Mouse (Mus musculus): ENCODE measurements around the gene H2-M10.2.
"Not testable (repeated sequence)": the region's sequence is repeated elsewhere in the genome, so short reads cannot be mapped to it uniquely, and the experiment has no call there.

Gene H2-M10.2

DNA sequence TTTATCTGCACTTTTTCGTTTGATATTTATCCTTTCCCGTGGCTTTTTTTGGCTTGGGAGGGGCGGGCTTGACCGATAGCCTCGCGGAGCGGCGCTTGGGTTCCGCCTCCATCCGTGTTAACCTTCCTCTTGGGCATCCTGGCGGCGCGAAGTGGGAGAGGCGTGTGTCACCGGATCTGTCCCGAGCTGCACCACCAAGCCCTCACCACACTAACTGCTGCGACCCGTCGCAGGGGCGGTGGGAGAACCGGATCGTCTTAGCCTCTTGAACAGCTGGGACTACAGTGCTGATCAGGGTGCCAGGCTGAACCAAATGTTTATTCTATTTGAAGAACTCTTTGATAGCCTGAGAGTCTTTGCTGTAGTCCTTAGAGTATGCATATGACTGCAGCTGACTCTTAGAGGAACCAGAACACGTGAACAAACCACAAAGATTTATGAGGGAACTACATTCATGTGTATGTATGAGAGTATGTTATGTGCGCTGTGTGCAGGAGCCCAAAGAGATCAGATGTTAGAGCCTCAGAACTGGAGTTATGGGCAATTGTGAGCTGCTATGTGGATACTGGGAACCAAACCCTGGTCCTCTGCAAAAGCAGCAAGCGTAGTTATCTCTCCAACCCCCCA, 33.9 kb downstream of the H2-M10.2 start:
- DNase-seq (ENCODE audit: low read depth, low spot score): no peak

GRCm38 (mm10) chr17:36248886-36249285, 37.4 kb downstream of the H2-M10.2 start:
- no peak for DNase-seq (ENCODE audit: low read depth, low spot score)

DNA sequence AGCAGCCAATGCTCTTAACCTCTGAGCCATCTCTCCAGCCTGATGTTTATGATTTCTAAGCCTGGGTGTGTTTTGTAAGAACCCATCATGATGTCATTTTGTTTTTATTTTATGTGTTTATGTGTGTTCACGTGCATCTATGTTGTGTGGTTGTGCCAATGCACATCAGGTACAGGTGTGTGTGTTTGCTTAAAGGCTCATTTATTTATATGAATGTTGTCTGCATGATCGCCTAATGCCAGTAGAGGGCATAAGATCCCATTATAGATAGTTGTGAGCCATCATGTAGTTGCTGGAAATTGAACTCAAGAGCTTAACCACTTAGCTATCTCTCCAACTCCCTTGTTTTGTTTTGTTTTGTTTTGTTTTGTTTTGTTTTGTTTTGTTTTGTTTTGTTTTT, 40.5 kb downstream of the H2-M10.2 start:
- no peak for DNase-seq (ENCODE audit: low read depth, low spot score)

GRCm38 (mm10) chr17:36244031-36244430, 42.3 kb downstream of the H2-M10.2 start:
- DNase-seq (ENCODE audit: low read depth, low spot score): no peak

DNA sequence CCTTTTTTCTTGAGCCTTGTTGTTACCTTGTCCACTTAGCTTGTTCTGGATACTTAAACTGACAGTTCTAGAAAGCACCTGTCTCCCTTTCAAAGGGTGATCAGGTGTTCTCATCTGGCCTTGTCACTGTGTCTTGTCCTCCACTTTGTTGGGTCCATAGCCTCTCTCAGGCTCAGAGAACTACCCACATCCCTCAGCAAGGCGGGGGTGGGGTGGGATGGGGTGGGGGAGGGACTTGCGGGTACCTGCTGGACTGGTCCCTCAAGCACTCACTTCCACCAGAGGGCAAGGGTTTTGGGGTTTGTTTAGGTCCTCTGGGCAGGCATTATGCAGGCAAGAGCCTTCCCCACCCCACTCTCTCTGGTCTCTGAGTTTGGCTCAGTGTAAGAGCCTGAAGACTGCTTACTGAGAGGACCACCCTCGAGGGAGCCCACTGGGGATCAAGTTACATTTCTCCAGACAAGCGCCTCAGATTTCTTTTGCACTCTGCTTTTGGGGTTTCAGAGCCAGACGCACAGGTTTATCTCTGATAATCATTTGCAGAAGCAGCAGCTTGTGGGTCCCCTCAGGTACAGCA, 45.6 kb downstream of the H2-M10.2 start:
- peak; percentile 36 for DNase-seq (ENCODE audit: low read depth, low spot score)

DNA sequence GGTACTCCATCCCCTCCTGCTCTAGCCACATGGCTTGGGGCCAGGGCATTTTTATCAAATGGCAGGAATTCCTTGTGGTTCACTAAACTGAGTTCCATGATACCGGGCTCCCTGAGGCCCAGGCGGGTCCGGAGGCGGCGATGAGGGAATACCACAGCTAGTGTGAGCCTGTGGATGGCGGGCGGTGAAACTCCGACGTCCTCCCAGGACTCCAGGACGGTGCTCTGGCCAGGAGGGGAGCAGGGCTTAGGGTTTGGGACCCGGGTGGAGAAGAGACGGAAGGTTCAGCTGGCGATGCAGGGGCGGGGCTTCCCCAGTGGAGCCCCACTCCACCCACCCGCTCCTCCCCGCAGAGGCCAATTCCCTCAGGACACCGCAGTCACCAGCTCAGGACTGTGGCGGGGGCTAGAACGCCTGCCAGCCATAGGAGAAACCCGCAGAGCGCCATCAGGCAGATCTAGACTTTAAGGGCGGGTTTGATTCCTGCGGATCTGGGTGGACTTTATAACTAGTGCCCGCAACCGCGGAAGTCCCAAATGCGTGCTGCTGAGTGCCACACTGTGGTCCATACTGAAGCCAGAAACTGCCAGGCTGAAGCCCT, 48.9 kb downstream of the H2-M10.2 start:
- DNase-seq (ENCODE audit: low read depth, low spot score): no peak

DNA sequence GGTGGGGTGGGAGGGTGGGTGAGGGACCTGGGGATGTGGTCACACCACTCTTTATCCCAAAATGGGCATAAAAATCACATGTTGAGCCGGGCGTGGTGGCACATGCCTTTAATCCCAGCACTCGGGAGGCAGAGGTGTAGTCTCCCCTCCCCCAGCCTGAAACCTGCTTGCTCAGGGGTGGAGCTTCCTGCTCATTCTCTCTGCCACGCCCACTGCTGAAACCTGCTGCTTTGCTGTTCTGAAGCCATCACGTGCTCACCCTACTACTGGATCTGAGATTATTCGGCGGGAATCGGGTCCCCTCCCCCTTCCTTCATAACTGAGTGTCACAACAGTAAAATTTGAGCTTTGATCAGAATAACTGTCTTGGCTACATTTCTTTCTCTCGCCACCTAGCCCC, 51.0 kb downstream of the H2-M10.2 start:
- not testable (repeated sequence) for DNase-seq (ENCODE audit: low read depth, low spot score)

Measured in forelimb bud, embryonic 11.5 days (tissue).